Mouse (Mus musculus) lung, postnatal 36 days (tissue): ENCODE data around the gene Ddx20.

ENCODE experiments used
- DNase-seq: peaks from one replicate; pipeline ENCODE4 v3.0.0; 2022; ENCODE audit warnings: mixed read lengths

Gene Ddx20

GRCm38 (mm10) chr3:105687324-105688060, at the start of gene Ddx20:
Gene Ddx20 (minus strand): TSS chr3:105687574.
- peak; percentile 98 for DNase-seq

GRCm38 (mm10) chr3:105737070-105737469, 49.7 kb upstream of the Ddx20 start:
- no peak for DNase-seq

GRCm38 (mm10) chr3:105736148-105736547, 48.8 kb upstream of the Ddx20 start:
- peak; percentile 48 for DNase-seq

GRCm38 (mm10) chr3:105735285-105735684, 47.9 kb upstream of the Ddx20 start:
- no peak for DNase-seq

- DNase-seq = peak; percentile 63
Observed at GRCm38 (mm10) chr3:105733538-105733937, 46.2 kb upstream of the Ddx20 start.

- no peak for DNase-seq
Observed at GRCm38 (mm10) chr3:105732360-105732759, 45.0 kb upstream of the Ddx20 start.

GRCm38 (mm10) chr3:105726037-105726436, 38.7 kb upstream of the Ddx20 start:
- DNase-seq = peak; percentile 88

- DNase-seq = no peak
Observed at GRCm38 (mm10) chr3:105722510-105722909, 35.1 kb upstream of the Ddx20 start.

- no peak for DNase-seq
Observed at GRCm38 (mm10) chr3:105721681-105722201, 34.4 kb upstream of the Ddx20 start.

- no peak for DNase-seq
Observed at GRCm38 (mm10) chr3:105720514-105720913, 33.1 kb upstream of the Ddx20 start.

- no peak for DNase-seq
Observed at GRCm38 (mm10) chr3:105719979-105720378, 32.6 kb upstream of the Ddx20 start.

- DNase-seq = no peak
Observed at GRCm38 (mm10) chr3:105718746-105719145, 31.4 kb upstream of the Ddx20 start.

- DNase-seq = no peak
Observed at GRCm38 (mm10) chr3:105717856-105718555, 30.6 kb upstream of the Ddx20 start.

GRCm38 (mm10) chr3:105716353-105717000, 29.1 kb upstream of the Ddx20 start:
- DNase-seq = peak; percentile 23

GRCm38 (mm10) chr3:105714820-105715167, 27.4 kb upstream of the Ddx20 start:
- DNase-seq = no peak

GRCm38 (mm10) chr3:105714091-105714819, 26.9 kb upstream of the Ddx20 start:
- no peak for DNase-seq

GRCm38 (mm10) chr3:105712827-105713226, 25.5 kb upstream of the Ddx20 start:
- no peak for DNase-seq

- DNase-seq = peak; percentile 23
Observed at GRCm38 (mm10) chr3:105711741-105712140, 24.4 kb upstream of the Ddx20 start.

GRCm38 (mm10) chr3:105710246-105710645, 22.9 kb upstream of the Ddx20 start:
- no peak for DNase-seq

- no peak for DNase-seq
Observed at GRCm38 (mm10) chr3:105707590-105707989, 20.2 kb upstream of the Ddx20 start.

- DNase-seq = no peak
Observed at GRCm38 (mm10) chr3:105706366-105707020, 19.1 kb upstream of the Ddx20 start.

GRCm38 (mm10) chr3:105705561-105705960, 18.2 kb upstream of the Ddx20 start:
- no peak for DNase-seq
